Mouse (Mus musculus): ENCODE data around the gene Gm10570.

DNA sequence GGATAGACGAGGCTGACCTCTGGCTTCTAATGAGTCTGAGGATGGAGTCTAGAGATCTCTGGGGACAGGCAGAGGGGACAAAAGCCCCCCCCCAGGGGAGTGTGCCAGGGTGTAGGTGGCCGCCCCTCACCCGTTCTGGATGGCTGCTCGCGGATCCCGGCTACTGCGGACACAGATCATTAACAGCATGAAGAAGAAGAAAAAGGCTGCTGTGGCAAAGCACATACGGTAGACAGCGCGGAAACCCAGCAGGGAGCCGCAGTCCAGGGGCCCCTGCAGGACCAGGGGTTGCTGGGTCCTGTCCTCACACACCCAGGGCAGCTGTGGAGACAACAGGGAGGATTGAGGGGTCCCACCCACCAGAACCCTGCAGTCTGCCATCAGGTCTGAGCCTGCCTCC is 44.3 kb downstream of the Gm10570 start:
- TF ChIP-seq CTCF (IDR thresholded peaks at IDR 0.05; ENCODE audit: insufficient read depth, low read depth, low read length): no peak
- no peak for TF ChIP-seq POLR2A (IDR thresholded peaks at IDR 0.05; ENCODE audit: insufficient read depth, low read depth, low read length)

All from olfactory bulb, adult 2 months (tissue).